Mouse (Mus musculus) intestine, embryonic 15.5 days (tissue): ENCODE measurements around the gene Acat2. TPM values are rescaled to one million over a fixed set of nuclear protein-coding genes. Genes with fewer than 3 reads are reported as not detected.

Experiments used
- ATAC-seq: fragments of 200-750 bp; cut with Nextera tagmentation; 2 replicates; pipeline ENCODE4 v1.8.0; 2017; ENCODE audit warnings: moderate TSS enrichment, moderate library complexity
- H3K27ac ChIP-seq: fragments of 300-500 bp; sonication (generic); 2 replicates; pipeline ENCODE4 v1.5.1; 2015; ENCODE audit warnings: mild to moderate bottlenecking, inconsistent platforms
- H3K27me3 ChIP-seq: fragments of 300-500 bp; sonication (generic); replicated peaks from 2 replicates; pipeline ENCODE4 v1.6.1; 2015; ENCODE audit warnings: inconsistent platforms
- H3K36me3 ChIP-seq: fragments of 300-500 bp; sonication (generic); 2 replicates; pipeline ENCODE4 v1.6.1; 2015; ENCODE audit warnings: inconsistent platforms
- H3K4me1 ChIP-seq: fragments of 300-500 bp; sonication (generic); replicated peaks from 2 replicates; pipeline ENCODE4 v1.6.1; 2015; ENCODE audit warnings: inconsistent platforms
- H3K4me2 ChIP-seq: fragments of 300-500 bp; sonication (generic); replicated peaks from 2 replicates; pipeline ENCODE4 v1.6.1; 2015; ENCODE audit warnings: mild to moderate bottlenecking, inconsistent platforms
- H3K4me3 ChIP-seq: fragments of 300-500 bp; sonication (generic); replicated peaks from 2 replicates; pipeline ENCODE4 v1.5.1; 2015; ENCODE audit warnings: inconsistent platforms
- H3K9ac ChIP-seq: fragments of 300-500 bp; sonication (generic); 2 replicates; pipeline ENCODE4 v1.6.1; 2015; ENCODE audit warnings: inconsistent platforms
- H3K9me3 ChIP-seq: fragments of 300-500 bp; sonication (generic); 2 replicates; pipeline ENCODE4 v1.6.1; 2016; ENCODE audit warnings: inconsistent platforms
- WGBS: fragments of 180-500 bp; shearing (Covaris S2); methylation state at CpG from one replicate; pipeline ENCODE4 v1.1.7; 2015; 5-methylcytosine and 5-hydroxymethylcytosine counted together
- polyA plus RNA-seq: library from polyadenylated mRNA; unstranded; fragments of >200 nt; fragmentation: Nextera tagmentation; extraction: Ambion mirVana; gene quantifications from 2 replicates; pipeline ENCODE4 v1.2.1, GENCODE M21; 2015

Acat2 gene
- polyA plus RNA-seq, 1 experiment from 2014 or later, result 240 TPM

DNA sequence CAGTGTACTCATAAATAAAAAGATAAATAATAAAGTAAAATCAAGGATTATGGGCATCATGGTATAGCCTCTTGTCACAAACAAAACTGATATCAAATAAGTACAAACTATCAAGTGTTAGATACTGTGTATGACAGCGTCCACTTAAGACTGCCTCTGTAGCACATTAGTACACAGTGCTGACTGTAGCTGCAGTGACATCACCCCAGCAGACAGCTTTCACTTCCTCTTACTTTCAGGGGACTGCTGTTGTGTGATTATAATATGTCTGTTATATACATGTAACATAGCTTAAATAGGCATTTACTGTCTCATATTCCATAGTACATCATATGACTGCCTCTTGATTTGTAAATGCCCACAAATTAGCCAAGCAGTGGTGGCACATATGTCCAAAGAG, 39.5 kb downstream of the Acat2 start:
- H3K4me2 ChIP-seq, result no peak overlapping the region
- no peak overlapping the region for H3K9ac ChIP-seq
- H3K27ac ChIP-seq, result no peak overlapping the region
- peaks cover 54% of the 10 kb centered on the region for H3K36me3 ChIP-seq
- ATAC-seq, result no peak
- H3K4me3 ChIP-seq, result no peak overlapping the region
- no peaks in the 10 kb centered on the region for H3K27me3 ChIP-seq
- H3K9me3 ChIP-seq, result no peaks in the 10 kb centered on the region
- H3K4me1 ChIP-seq, result no peaks in the 10 kb centered on the region
- 84% methylated on average over 1 of the region's 1 CpGs for WGBS

DNA sequence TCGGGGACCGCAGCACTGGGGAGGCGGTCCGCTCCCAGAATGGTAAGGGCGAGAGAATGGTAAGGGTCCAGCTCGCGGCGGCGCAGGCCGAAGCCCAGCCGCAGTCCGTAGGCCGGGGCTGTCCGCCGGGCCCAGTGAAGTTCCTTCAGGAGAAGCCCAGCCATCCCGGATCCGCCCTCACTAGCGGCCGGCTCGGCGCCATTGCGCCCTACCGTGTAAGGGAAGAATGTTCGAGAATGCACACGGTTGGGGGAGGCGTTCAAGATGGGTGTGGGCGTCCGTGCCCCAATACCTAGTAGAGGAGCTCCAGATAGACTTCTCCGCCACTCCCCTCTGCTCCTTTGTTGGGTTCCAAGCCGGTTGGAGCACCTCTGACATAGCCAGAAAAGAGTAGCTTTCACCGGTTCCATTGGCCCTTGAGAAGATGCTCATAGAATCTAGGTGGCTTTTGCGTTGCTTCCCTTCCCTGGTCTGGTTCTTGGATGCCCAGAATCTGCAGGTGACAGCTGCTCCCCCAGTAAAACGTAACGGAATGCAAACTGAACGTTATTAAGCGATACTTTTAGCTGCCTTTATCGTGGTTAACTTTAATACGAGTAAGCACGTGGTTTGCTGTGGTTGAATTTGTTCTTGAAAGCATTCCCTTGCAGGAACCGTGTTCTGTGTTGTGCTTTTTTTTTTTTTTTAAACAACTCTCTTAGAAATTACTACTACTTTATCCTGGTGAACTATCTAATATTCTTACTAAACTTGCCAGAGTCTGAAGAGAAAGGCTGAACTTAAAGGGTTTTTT, 43.8 kb downstream of the Acat2 start:
- H3K36me3 ChIP-seq, result peaks cover 29% of the 10 kb centered on the region
- under 1% methylated on average over 40 of the region's 40 CpGs for WGBS

DNA sequence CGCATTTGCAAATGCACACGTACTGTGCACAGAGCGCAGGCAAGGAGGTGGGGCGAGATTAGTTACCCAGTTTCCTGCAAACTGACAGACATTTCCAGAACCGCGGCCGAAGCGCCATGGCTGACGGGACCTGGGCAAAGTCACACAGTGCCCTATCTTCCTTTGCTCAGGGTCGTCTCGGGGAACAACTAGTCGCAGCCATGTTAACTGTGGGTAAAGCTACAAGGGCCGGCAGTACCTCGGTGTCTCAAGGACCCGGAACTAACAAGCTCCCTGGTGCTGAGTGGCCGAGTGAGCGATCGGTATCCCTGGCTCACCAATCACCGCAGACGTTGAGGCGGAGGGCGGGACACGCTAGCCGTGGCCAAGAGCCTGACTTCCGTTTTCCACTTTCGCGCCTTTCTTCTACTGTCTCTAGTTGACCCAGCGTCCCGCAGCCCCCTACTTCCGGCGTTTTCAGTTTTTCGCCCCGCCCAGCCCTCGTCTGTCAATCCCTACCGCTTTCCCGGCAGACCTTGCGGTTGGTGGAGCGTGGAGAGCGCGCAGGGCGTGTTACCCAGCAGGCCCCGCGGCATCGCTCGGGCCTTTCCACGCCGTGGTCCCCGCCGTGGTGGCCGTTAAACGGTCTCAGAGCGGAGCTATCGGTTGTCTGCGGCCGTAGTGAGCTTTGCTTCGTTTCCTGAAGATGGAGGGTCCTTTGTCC, 44.5 kb downstream of the Acat2 start, which contains the start of gene Mrpl18:
TSS of gene Mrpl18 (minus strand) at position 465 of the 703 bp plus-strand sequence.
- H3K27ac ChIP-seq, result peak within 1 kb of the TSS; percentile 92
- H3K9ac ChIP-seq, result peak within 1 kb of the TSS; percentile 96
- H3K4me3 ChIP-seq, result peak within 1 kb of the TSS; percentile 92
- H3K36me3 ChIP-seq, result peaks cover 27% of the 10 kb centered on the region
- H3K4me2 ChIP-seq, result peak within 1 kb of the TSS; percentile 59
- H3K9me3 ChIP-seq, result no peaks in the 10 kb centered on the region
- peak; percentile 99 for ATAC-seq
- no peaks in the 10 kb centered on the region for H3K27me3 ChIP-seq
- H3K4me1 ChIP-seq, result 0 out of 2 replicates have a peak, but pooled peaks cover 3% of the 10 kb centered on the region
- under 1% methylated on average over 56 of the region's 56 CpGs for WGBS

More for the DNA sequence above, 43.8 kb downstream of the Acat2 start:
- ATAC-seq, result peak; percentile 65
- Histone ChIP-seq H3K27me3 (no peaks in the 10 kb centered on the region), H3K4me2 (peak overlapping the region; percentile 57), H3K4me1 (0 out of 2 replicates have a peak, but pooled peaks cover 3% of the 10 kb centered on the region), H3K9ac (peak overlapping the region; percentile 96), H3K9me3 (no peaks in the 10 kb centered on the region), H3K4me3 (peak overlapping the region; percentile 92), H3K27ac (peak overlapping the region; percentile 92)

DNA sequence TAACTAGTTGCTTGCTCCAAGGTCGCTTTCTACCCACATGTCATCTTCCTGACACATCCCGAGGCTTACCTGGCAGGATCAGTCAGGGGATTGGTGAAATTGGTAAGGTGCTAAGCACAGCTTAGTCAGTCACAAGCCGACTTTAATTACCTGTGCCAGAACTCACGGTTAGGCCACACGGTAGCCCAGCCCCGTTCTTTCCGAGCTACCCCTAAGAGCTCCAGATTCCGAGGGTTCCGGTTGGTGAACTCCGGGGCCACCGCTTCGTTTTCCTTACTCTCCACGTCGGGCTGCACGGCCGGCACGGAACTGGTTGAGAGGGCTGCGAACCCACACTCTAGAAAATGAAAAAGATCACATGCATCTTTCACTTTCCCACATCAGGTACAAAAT, 45.1 kb downstream of the Acat2 start, which contains the start of gene Tcp1:
TSS of gene Tcp1 (plus strand) at position 214 of the 393 bp plus-strand sequence.
- H3K9me3 ChIP-seq, result no peaks in the 10 kb centered on the region
- peak within 1 kb of the TSS; percentile 96 for H3K9ac ChIP-seq
- WGBS, result under 1% methylated on average over 18 of the region's 18 CpGs
- peak within 1 kb of the TSS; percentile 92 for H3K4me3 ChIP-seq
- peak within 1 kb of the TSS; percentile 92 for H3K27ac ChIP-seq
- peak; percentile 23 for ATAC-seq
- H3K36me3 ChIP-seq, result peaks cover 28% of the 10 kb centered on the region
- peak within 1 kb of the TSS; percentile 59 for H3K4me2 ChIP-seq
- no peaks in the 10 kb centered on the region for H3K27me3 ChIP-seq
- H3K4me1 ChIP-seq, result 0 out of 2 replicates have a peak, but pooled peaks cover 3% of the 10 kb centered on the region

DNA sequence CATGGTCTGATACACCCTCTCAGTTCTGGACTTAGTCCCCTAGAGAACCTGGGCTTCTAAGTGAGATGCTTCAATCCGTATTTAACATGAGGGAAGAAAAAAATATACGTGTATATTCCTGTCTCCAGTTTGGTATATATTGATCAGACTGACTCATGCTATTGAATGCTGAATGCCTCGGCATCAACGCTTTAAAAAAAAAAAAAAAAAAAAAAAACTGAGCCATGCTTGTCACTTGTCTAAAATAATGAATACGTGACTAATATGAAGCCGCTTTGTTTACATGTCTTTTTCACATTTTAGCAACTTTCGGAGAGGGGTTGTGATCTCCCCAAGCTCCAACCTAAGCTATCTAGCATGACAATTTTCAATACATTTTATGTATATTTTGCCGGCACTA, 50.2 kb downstream of the Acat2 start:
- no peaks in the 10 kb centered on the region for H3K27me3 ChIP-seq
- WGBS, result 86% methylated on average over 8 of the region's 8 CpGs
- no peak overlapping the region for H3K27ac ChIP-seq
- H3K4me2 ChIP-seq, result no peak overlapping the region
- no peak for ATAC-seq
- H3K9me3 ChIP-seq, result no peaks in the 10 kb centered on the region
- peaks cover 20% of the 10 kb centered on the region for H3K36me3 ChIP-seq
- H3K9ac ChIP-seq, result no peak overlapping the region
- 0 out of 2 replicates have a peak, but pooled peaks cover 3% of the 10 kb centered on the region for H3K4me1 ChIP-seq
- H3K4me3 ChIP-seq, result no peak overlapping the region

DNA sequence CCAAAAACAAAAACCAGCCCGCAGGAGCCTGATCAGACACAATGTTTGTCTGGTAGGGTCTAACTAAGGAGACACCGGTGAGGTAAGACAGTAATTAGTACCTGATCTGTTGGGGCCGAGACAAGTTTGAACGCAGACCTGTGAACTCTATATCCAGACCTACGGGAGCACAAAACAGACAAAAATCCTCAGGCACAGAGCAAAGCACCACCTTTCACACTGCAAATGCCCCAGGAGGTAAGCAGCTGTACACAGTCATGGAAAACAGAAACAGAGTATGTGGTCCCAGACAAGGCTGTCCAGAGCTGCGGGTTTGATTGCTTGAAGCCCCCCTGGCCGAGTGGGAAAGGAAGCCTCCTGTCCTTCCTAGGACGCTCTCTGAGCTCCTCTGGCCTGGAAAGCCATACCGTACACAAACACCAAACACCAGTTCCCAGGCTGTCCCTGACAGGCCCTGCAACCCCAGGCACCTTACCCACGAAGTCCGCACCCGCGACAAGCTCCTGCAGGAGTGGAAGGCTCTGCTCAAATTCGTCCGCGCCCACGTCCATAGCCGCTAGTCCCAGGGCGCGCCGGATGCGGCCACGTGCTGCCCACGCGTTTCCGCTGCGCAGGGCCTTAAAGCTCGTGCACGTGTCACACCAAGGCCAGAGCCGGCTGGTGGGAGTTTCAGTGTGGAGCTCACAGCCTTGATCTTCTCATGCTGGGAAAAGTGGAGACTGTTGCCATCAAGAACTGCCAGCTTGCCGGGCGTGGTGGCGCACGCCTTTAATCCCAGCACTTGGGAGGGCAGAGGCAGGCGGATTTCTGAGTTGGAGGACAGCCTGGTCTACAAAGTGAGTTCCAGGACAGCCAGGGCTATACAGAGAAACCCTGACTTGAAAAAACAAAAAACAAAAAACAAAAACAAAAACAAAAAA, 50.9 kb downstream of the Acat2 start, which contains the start of gene Pnldc1:
TSS of gene Pnldc1 (minus strand) at position 870 of the 920 bp plus-strand sequence.
- Histone ChIP-seq H3K27me3 (no peaks in the 10 kb centered on the region), H3K9ac (no peak within 1 kb of the TSS), H3K36me3 (peaks cover 20% of the 10 kb centered on the region), H3K9me3 (no peaks in the 10 kb centered on the region), H3K4me2 (no peak within 1 kb of the TSS), H3K4me3 (no peak within 1 kb of the TSS), H3K27ac (no peak within 1 kb of the TSS), H3K4me1 (0 out of 2 replicates have a peak, but pooled peaks cover under 1% of the 10 kb centered on the region)
- 78% methylated on average over 35 of the region's 35 CpGs for WGBS
- no peak for ATAC-seq

DNA sequence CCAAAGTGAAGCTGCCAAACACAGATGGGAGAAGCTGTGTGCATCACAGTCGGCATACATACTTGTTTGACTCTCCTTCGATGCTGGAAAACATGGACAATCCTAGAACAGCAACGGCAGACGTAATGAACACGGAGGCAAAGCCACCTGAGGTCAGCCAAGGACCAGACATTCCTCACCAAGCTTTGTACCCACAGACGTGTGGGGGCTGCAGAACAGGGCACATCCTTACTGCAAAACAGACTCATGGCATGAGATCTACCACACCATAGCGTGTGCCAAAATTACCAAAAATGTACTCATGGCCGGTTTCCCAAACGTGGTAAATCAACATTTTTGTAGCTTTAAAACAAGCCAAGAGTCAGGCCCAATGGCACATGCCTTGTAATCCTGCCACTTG, 54.1 kb downstream of the Acat2 start:
- Histone ChIP-seq H3K4me1 (0 out of 2 replicates have a peak, but pooled peaks cover 2% of the 10 kb centered on the region), H3K36me3 (0 out of 2 replicates have a peak, but pooled peaks cover 8% of the 10 kb centered on the region), H3K9me3 (no peaks in the 10 kb centered on the region), H3K9ac (no peak overlapping the region), H3K4me3 (no peak overlapping the region), H3K27ac (no peak overlapping the region), H3K27me3 (no peaks in the 10 kb centered on the region), H3K4me2 (no peak overlapping the region)
- 79% methylated on average over 9 of the region's 9 CpGs for WGBS
- ATAC-seq, result no peak

DNA sequence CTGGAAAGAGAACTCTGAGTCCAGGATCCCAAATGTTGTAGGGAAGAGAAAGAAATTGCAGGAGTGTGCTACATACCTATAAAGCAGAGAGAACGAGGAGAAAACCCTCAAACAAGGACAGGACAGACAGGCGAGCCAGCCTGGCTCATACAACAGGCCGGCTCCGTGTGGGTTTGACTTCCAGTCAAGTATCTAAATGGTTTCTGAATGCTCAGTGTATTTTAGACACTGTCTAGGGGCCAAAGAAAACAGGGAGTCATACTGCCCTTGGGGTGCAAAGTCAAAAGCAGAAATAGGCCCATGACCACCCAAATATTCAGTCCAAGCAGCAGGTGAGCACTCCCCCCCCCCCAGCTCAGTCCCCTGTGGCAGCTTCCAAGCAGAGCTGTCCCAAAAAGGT, 54.7 kb downstream of the Acat2 start:
- H3K27me3 ChIP-seq, result no peaks in the 10 kb centered on the region
- H3K9ac ChIP-seq, result no peak overlapping the region
- no peak overlapping the region for H3K27ac ChIP-seq
- 0 out of 2 replicates have a peak, but pooled peaks cover 4% of the 10 kb centered on the region for H3K36me3 ChIP-seq
- no peak overlapping the region for H3K4me2 ChIP-seq
- 79% methylated on average over 4 of the region's 4 CpGs for WGBS
- 0 out of 2 replicates have a peak, but pooled peaks cover 2% of the 10 kb centered on the region for H3K4me1 ChIP-seq
- H3K4me3 ChIP-seq, result no peak overlapping the region
- no peaks in the 10 kb centered on the region for H3K9me3 ChIP-seq
- no peak for ATAC-seq

DNA sequence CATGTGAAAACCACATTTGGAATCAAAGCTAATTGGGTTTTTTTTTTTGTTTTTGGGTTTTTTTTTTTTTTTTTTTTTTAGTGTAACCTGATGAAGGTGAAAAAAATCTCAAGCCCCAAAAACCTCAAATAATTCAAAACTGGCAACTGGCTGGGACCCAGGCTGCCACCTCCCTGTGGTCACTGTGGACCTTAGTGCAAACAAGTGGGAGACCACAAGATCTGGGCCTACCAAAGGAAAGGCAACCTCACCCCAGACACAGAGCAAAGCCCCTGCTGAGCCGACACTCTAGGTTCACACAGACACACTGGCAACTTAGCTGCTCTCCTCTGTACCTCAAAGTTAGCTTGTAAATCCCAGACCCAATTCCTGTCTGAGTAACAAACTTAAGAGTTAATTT, 56.2 kb downstream of the Acat2 start:
- Histone ChIP-seq H3K9ac (no peak overlapping the region), H3K4me1 (0 out of 2 replicates have a peak, but pooled peaks cover 2% of the 10 kb centered on the region), H3K27ac (no peak overlapping the region), H3K4me2 (no peak overlapping the region), H3K36me3 (0 out of 2 replicates have a peak, but pooled peaks cover 3% of the 10 kb centered on the region), H3K9me3 (no peaks in the 10 kb centered on the region), H3K27me3 (no peaks in the 10 kb centered on the region), H3K4me3 (no peak overlapping the region)
- 79% methylated on average over 1 of the region's 1 CpGs for WGBS
- no peak for ATAC-seq

DNA sequence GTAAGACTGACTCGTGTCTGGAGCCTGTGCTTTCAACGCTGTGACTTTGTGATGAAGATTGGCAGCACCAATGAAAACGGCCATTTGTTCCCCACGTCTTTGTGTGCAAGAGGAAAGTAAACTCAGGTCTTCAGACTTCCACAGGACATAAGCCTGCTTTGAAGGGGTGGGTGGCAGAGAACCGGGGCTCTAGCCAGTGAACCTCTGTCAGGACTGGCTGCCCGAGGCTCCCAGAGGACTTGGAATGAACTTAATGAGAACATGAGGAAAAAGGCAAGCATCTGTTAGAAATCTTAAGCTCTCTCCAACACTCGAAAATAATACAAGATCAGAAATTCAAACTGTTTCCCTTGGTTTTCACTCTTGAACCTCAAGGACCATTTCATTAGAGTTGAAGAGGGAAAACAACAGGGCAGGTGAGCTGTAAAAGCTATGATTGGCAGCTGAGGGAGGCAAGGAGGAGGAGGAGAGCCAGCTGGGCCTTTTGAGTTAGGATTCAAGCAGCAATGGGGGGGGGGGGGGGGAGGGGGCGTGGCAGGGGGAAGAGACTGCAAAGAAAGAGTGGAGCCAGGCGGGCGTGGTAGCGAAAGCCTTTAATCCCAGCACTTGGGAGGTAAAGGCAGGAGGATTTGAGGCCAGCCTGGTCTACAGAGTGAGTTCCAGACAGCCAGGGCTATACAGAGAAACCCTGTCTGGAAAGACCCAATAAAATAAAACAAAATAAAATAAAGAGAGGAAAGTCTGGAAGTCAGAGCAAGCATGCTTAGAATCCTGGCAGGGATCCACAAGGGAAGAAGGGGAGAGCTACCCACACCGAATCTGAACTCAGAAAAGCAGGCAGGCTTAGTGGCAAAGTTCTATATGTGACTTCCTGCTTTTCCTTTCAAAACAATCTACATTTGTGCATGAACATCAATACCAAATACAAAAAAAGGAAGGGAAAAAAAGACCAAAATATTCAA, 56.9 kb downstream of the Acat2 start:
- H3K4me1 ChIP-seq, result 0 out of 2 replicates have a peak, but pooled peaks cover 2% of the 10 kb centered on the region
- H3K4me2 ChIP-seq, result no peak overlapping the region
- H3K9ac ChIP-seq, result no peak overlapping the region
- H3K9me3 ChIP-seq, result no peaks in the 10 kb centered on the region
- 0 out of 2 replicates have a peak, but pooled peaks cover 3% of the 10 kb centered on the region for H3K36me3 ChIP-seq
- 0 out of 2 replicates have a peak overlapping the region, but pooled peaks have one; percentile 17 for H3K27ac ChIP-seq
- H3K27me3 ChIP-seq, result no peaks in the 10 kb centered on the region
- H3K4me3 ChIP-seq, result no peak overlapping the region
- WGBS, result 53% methylated on average over 11 of the region's 12 CpGs
- 0 out of 2 replicates have a peak, but pooled peaks have one; percentile 20 for ATAC-seq
